Mouse (Mus musculus) lung, adult 2 months (tissue): ENCODE measurements around the gene Plekha8.

Experiments used
- CTCF ChIP-seq: fragments of 200-500 bp; IDR thresholded peaks from 2 replicates; pipeline ENCODE4 v1.5.1; 2011; ENCODE audit warnings: mild to moderate bottlenecking, low read length, control low read depth; ENCODE audit not compliant: insufficient read depth
- POLR2A ChIP-seq: fragments of 200-500 bp; IDR thresholded peaks from 2 replicates; pipeline ENCODE4 v1.6.1; 2011; ENCODE audit warnings: low read depth, mild to moderate bottlenecking, control low read depth, low read length, borderline replicate concordance; ENCODE audit errors: extremely low read depth

GRCm38 (mm10) chr6:54586911-54587310 lies 8.0 kb upstream of the Plekha8 start:
- TF ChIP-seq POLR2A (no peak), CTCF (no peak)
